Mouse (Mus musculus) embryonic facial prominence, embryonic 15.5 days (tissue): ENCODE data around the gene B4galnt1. TPM values are rescaled to one million over a fixed set of nuclear protein-coding genes. Genes with fewer than 3 reads are reported as not detected.
"Not testable (repeated sequence)": the region's sequence is repeated elsewhere in the genome, so short reads cannot be mapped to it uniquely, and the experiment has no call there.

ENCODE experiments used
- ATAC-seq: fragments of 200-750 bp; cut with Nextera tagmentation; 2 replicates; pipeline ENCODE4 v1.8.0; 2017; ENCODE audit warnings: low read depth, moderate TSS enrichment; ENCODE audit not compliant: insufficient number of reproducible peaks, low FRiP score, low TSS enrichment
- H3K27ac ChIP-seq: fragments of 300-500 bp; sonication (generic); replicated peaks from 2 replicates; pipeline ENCODE4 v1.5.1; 2015; ENCODE audit warnings: mild to moderate bottlenecking, inconsistent platforms
- H3K27me3 ChIP-seq: fragments of 300-500 bp; sonication (generic); 2 replicates; pipeline ENCODE4 v1.6.1; 2015; ENCODE audit warnings: inconsistent platforms
- H3K36me3 ChIP-seq: fragments of 300-500 bp; sonication (generic); 2 replicates; pipeline ENCODE4 v1.6.1; 2015; ENCODE audit warnings: mild to moderate bottlenecking, inconsistent platforms
- H3K4me1 ChIP-seq: fragments of 300-500 bp; sonication (generic); 2 replicates; pipeline ENCODE4 v1.6.1; 2015; ENCODE audit warnings: inconsistent platforms
- H3K4me2 ChIP-seq: fragments of 300-500 bp; sonication (generic); replicated peaks from 2 replicates; pipeline ENCODE4 v1.6.1; 2015; ENCODE audit warnings: mild to moderate bottlenecking, inconsistent platforms
- H3K4me3 ChIP-seq: fragments of 300-500 bp; sonication (generic); replicated peaks from 2 replicates; pipeline ENCODE4 v1.5.1; 2015; ENCODE audit warnings: mild to moderate bottlenecking, inconsistent platforms
- H3K9ac ChIP-seq: fragments of 300-500 bp; sonication (generic); 2 replicates; pipeline ENCODE4 v1.6.1; 2015; ENCODE audit warnings: inconsistent platforms
- H3K9me3 ChIP-seq: fragments of 300-500 bp; sonication (generic); replicated peaks from 2 replicates; pipeline ENCODE4 v1.6.1; 2016; ENCODE audit warnings: inconsistent platforms
- WGBS: fragments of 180-500 bp; shearing (Covaris S2); methylation state at CpG from one replicate; pipeline ENCODE4 v1.1.7; 2015; 5-methylcytosine and 5-hydroxymethylcytosine counted together
- polyA plus RNA-seq: library from polyadenylated mRNA; unstranded; fragments of >200 nt; fragmentation: Nextera tagmentation; extraction: Ambion mirVana; gene quantifications from 2 replicates; pipeline ENCODE4 v1.2.1, GENCODE M21; 2015

B4galnt1 gene
- polyA plus RNA-seq, 1 experiment from 2014 or later = 12.7 TPM

GRCm38 (mm10) chr10:127160081-127160480, 4.9 kb upstream of the B4galnt1 start:
- Histone ChIP-seq H3K9ac (no peak overlapping the region), H3K9me3 (no peaks in the 10 kb centered on the region), H3K27ac (no peak overlapping the region), H3K4me3 (no peak overlapping the region), H3K4me2 (no peak overlapping the region), H3K27me3 (no peaks in the 10 kb centered on the region), H3K4me1 (peaks cover 3% of the 10 kb centered on the region; the same call in 1 of the 2 replicates), H3K36me3 (no peaks in the 10 kb centered on the region)
- no peak for ATAC-seq
- 82% methylated on average over 9 of the region's 9 CpGs for WGBS

- H3K27me3 ChIP-seq = peaks cover 5% of the 10 kb centered on the region
- 74% methylated on average over 3 of the region's 3 CpGs for WGBS
- no peak overlapping the region for H3K27ac ChIP-seq
- no peak overlapping the region for H3K4me3 ChIP-seq
- H3K36me3 ChIP-seq = no peaks in the 10 kb centered on the region
- no peak overlapping the region for H3K4me2 ChIP-seq
- H3K9ac ChIP-seq = no peak overlapping the region
- H3K9me3 ChIP-seq = no peaks in the 10 kb centered on the region
- H3K4me1 ChIP-seq = peaks cover 8% of the 10 kb centered on the region
- ATAC-seq = no peak
These were observed 4.3 kb upstream of the B4galnt1 start for GRCm38 (mm10) chr10:127160728-127161127.

GRCm38 (mm10) chr10:127162771-127163261, 2.2 kb upstream of the B4galnt1 start:
- WGBS = 35% methylated on average over 7 of the region's 7 CpGs
- not testable (repeated sequence) for H3K36me3 ChIP-seq, ATAC-seq, H3K4me3 ChIP-seq, H3K9ac ChIP-seq, H3K9me3 ChIP-seq, H3K4me2 ChIP-seq, H3K27ac ChIP-seq
- Histone ChIP-seq H3K27me3 (peaks cover 26% of the 10 kb centered on the region), H3K4me1 (peaks cover 18% of the 10 kb centered on the region)

DNA sequence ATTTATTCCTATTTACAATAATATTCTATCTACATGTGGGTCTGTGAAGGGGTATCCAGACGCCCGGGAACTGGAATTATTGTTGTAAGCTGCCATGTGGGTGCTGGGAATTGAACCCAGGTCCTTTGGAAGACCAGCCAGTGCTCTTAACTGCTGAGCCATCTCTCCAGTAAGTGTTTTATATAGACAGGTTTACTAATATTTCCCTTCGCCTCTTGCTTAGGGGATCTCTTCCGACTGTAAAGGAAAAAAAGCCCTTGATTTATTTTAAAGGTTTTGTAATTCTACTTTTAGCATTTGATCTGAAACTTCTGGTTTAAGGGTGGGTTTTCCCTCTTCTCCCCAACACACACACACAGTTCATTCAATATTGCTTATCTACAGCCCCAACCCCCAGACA, 835 bp upstream of the B4galnt1 start:
- no peaks in the 10 kb centered on the region for H3K36me3 ChIP-seq
- no peak overlapping the region for H3K9ac ChIP-seq
- H3K27ac ChIP-seq = no peak overlapping the region
- H3K27me3 ChIP-seq = peaks cover 34% of the 10 kb centered on the region
- WGBS = 92% methylated on average over 4 of the region's 4 CpGs
- H3K4me3 ChIP-seq = no peak overlapping the region
- peaks cover 18% of the 10 kb centered on the region for H3K4me1 ChIP-seq
- no peaks in the 10 kb centered on the region for H3K9me3 ChIP-seq
- ATAC-seq = no peak
- H3K4me2 ChIP-seq = no peak overlapping the region

DNA sequence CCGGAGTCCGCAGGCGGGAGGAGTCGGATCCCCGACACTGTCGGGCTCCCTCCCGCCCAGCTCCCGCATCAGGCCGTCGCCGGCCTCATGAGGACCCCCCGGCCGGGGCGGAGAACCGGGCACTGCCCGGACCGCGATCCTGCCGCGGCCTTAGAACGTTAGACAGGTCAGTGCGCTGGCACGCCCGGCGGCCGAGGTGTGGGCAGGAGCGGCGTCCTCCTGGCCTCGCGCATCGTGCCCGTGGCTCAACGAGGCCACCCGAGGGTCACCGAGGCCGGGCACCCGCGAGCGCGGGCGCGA, 279 bp downstream of the B4galnt1 start:
- ATAC-seq = peak; percentile 5; the same call in 1 of the 2 replicates
- Histone ChIP-seq H3K36me3 (no peaks in the 10 kb centered on the region), H3K4me3 (peak overlapping the region; percentile 62), H3K27me3 (peaks cover 45% of the 10 kb centered on the region), H3K9me3 (no peaks in the 10 kb centered on the region), H3K27ac (no peak overlapping the region; the same call in 1 of the 2 replicates), H3K4me1 (peaks cover 24% of the 10 kb centered on the region), H3K4me2 (peak overlapping the region; percentile 100), H3K9ac (peak overlapping the region; percentile 47)
- 0% methylated on average over 38 of the region's 42 CpGs for WGBS

GRCm38 (mm10) chr10:127165654-127166403, 804 bp downstream of the B4galnt1 start:
- Histone ChIP-seq H3K4me2 (peak overlapping the region; percentile 100), H3K9me3 (no peaks in the 10 kb centered on the region), H3K27ac (no peak overlapping the region; the same call in 1 of the 2 replicates), H3K9ac (peak overlapping the region; percentile 47), H3K36me3 (no peaks in the 10 kb centered on the region), H3K27me3 (peaks cover 51% of the 10 kb centered on the region), H3K4me1 (peaks cover 29% of the 10 kb centered on the region), H3K4me3 (peak overlapping the region; percentile 62)
- peak; percentile 22; the same call in 1 of the 2 replicates for ATAC-seq
- WGBS = under 1% methylated on average over 56 of the region's 56 CpGs

DNA sequence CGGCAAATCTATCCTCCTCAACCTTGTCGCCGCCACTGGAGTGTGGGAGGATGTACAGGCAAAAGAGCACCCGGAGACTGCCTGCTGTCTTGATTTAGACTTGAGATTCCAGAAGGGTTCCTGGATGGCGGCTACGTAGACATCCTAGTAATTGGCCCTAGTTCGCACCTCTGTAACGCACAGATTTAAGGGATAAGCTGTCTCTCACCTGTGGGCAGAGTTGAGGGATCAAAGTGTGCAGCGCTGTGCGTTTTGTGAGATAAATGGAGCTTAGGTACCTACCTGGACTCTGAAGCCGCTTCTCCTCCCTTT, 1.3 kb downstream of the B4galnt1 start:
- Histone ChIP-seq H3K4me1 (peaks cover 34% of the 10 kb centered on the region), H3K27ac (no peak overlapping the region), H3K4me3 (peak overlapping the region; percentile 62), H3K9ac (peak overlapping the region; percentile 47; the same call in 1 of the 2 replicates), H3K36me3 (no peaks in the 10 kb centered on the region), H3K4me2 (peak overlapping the region; percentile 100), H3K27me3 (peaks cover 52% of the 10 kb centered on the region), H3K9me3 (no peaks in the 10 kb centered on the region)
- WGBS = 6% methylated on average over 11 of the region's 11 CpGs
- ATAC-seq = no peak

GRCm38 (mm10) chr10:127166771-127167613, 2.0 kb downstream of the B4galnt1 start:
- Histone ChIP-seq H3K36me3 (no peaks in the 10 kb centered on the region), H3K4me2 (peak overlapping the region; percentile 100; the same call in 1 of the 2 replicates), H3K9me3 (no peaks in the 10 kb centered on the region), H3K27ac (no peak overlapping the region), H3K4me1 (peaks cover 34% of the 10 kb centered on the region), H3K4me3 (peak overlapping the region; percentile 62), H3K27me3 (peaks cover 52% of the 10 kb centered on the region), H3K9ac (no peak overlapping the region)
- 25% methylated on average over 15 of the region's 15 CpGs for WGBS
- no peak for ATAC-seq

- ATAC-seq = no peak
- H3K4me3 ChIP-seq = no peak overlapping the region
- peaks cover 52% of the 10 kb centered on the region for H3K27me3 ChIP-seq
- H3K36me3 ChIP-seq = no peaks in the 10 kb centered on the region
- peaks cover 34% of the 10 kb centered on the region for H3K4me1 ChIP-seq
- H3K27ac ChIP-seq = no peak overlapping the region
- H3K9me3 ChIP-seq = no peaks in the 10 kb centered on the region
- no peak overlapping the region for H3K4me2 ChIP-seq
- 40% methylated on average over 10 of the region's 10 CpGs for WGBS
- no peak overlapping the region for H3K9ac ChIP-seq
These were observed 2.7 kb downstream of the B4galnt1 start for GRCm38 (mm10) chr10:127167614-127168192.

- H3K36me3 ChIP-seq = no peaks in the 10 kb centered on the region
- ATAC-seq = no peak
- peak overlapping the region; percentile 80 for H3K4me2 ChIP-seq
- H3K27ac ChIP-seq = no peak overlapping the region
- peak overlapping the region; percentile 46 for H3K4me3 ChIP-seq
- peaks cover 31% of the 10 kb centered on the region for H3K4me1 ChIP-seq
- no peaks in the 10 kb centered on the region for H3K9me3 ChIP-seq
- H3K9ac ChIP-seq = no peak overlapping the region
- H3K27me3 ChIP-seq = peaks cover 52% of the 10 kb centered on the region
- WGBS = 3% methylated on average over 22 of the region's 22 CpGs
These were observed 5.0 kb downstream of the B4galnt1 start for GRCm38 (mm10) chr10:127170002-127170401.

GRCm38 (mm10) chr10:127170837-127171272, 5.8 kb downstream of the B4galnt1 start:
- Histone ChIP-seq H3K4me2 (peak overlapping the region; percentile 80), H3K27ac (no peak overlapping the region), H3K9me3 (no peaks in the 10 kb centered on the region), H3K4me3 (peak overlapping the region; percentile 46), H3K9ac (no peak overlapping the region), H3K36me3 (no peaks in the 10 kb centered on the region), H3K27me3 (peaks cover 47% of the 10 kb centered on the region), H3K4me1 (peaks cover 24% of the 10 kb centered on the region)
- peak; percentile 80 for ATAC-seq
- WGBS = under 1% methylated on average over 29 of the region's 29 CpGs
